Mouse (Mus musculus): ENCODE measurements around the gene Gstm7. TPM values are rescaled to one million over a fixed set of nuclear protein-coding genes. Genes with fewer than 3 reads are reported as not detected.

Gene Gstm7
- polyA plus RNA-seq, 1 experiment from 2014 or later: 71.9 TPM

DNA sequence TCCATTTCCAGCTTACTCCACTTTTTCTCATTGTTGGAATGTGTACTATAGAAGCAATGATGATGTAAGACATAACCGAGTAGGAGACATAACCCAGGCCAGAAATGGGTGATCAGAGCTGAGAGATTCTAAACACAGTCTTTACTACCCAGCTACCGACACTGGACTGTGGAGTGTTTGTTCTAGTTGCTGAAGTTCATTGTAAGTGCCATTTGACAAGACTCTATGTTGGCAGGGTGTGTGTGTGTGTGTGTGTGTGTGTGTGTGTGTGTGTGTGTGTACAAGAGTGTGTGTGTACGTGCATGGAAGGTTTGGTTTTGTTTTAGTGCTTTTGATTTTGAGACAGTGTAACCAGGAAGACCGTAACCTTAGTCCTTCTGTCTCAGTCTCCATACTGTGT is 1.9 kb downstream of the Gstm7 start:
- Histone ChIP-seq H3K27me3 (no peaks in the 10 kb centered on the region), H3K4me2 (replicated peaks) (no peak overlapping the region), H3K4me3 (no peak overlapping the region), H3K4me1 (peaks cover 23% of the 10 kb centered on the region), H3K9ac (no peak overlapping the region), H3K9me3 (replicated peaks) (no peaks in the 10 kb centered on the region), H3K36me3 (no peaks in the 10 kb centered on the region), H3K27ac (no peak overlapping the region)
- ATAC-seq (ENCODE audit: low FRiP score): no peak
- WGBS: 89% methylated on average over 4 of the region's 4 CpGs

DNA sequence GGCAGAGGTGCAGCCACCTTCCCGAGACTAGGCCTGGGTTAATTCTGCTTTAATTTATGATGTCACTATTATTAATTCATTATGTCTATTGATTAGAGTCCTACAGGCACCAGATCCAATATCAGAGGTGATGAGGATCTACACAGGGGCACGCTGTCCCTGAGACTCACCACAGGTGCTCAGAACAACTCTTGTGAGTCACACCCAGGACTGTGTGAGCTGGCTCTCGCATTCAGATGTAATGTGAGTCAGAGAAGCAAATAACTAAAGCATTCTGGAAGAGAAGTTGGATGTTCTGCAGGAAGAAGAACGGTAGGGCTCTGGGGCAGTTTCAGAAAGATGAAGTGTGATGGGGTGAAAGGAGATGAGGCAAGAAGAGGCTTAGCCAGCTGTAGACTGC is 2.4 kb downstream of the Gstm7 start:
- H3K9me3 ChIP-seq (replicated peaks): no peaks in the 10 kb centered on the region
- no peaks in the 10 kb centered on the region for H3K36me3 ChIP-seq
- ATAC-seq (ENCODE audit: low FRiP score): no peak
- H3K4me3 ChIP-seq: no peak overlapping the region
- H3K4me1 ChIP-seq: peaks cover 23% of the 10 kb centered on the region
- WGBS: 85% methylated on average over 4 of the region's 4 CpGs
- H3K4me2 ChIP-seq (replicated peaks): no peak overlapping the region
- H3K27ac ChIP-seq: no peak overlapping the region
- H3K9ac ChIP-seq: no peak overlapping the region
- no peaks in the 10 kb centered on the region for H3K27me3 ChIP-seq

DNA sequence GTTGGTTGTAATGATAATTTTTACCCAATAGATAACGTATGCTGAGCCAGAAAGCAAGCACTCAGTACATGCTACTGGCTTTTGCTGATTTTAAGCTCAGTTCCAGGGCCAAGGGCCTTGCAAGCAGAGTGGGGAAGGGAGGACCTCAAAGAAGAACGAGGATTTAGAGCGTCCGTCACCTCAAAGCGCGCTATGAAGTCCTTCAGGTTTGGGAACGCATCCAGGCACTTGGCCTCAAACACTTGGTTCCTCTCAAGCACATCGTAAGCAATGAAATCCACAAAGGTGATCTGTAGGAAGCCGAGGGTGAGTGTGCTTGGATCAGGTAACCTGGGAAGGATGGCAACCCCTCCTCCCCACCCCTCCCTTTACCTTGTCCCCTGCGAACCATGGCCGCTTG is 2.9 kb downstream of the Gstm7 start:
- Histone ChIP-seq H3K9ac (no peak overlapping the region), H3K4me1 (peaks cover 23% of the 10 kb centered on the region), H3K4me2 (replicated peaks) (no peak overlapping the region), H3K27me3 (no peaks in the 10 kb centered on the region), H3K9me3 (replicated peaks) (no peaks in the 10 kb centered on the region), H3K36me3 (no peaks in the 10 kb centered on the region), H3K27ac (no peak overlapping the region), H3K4me3 (no peak overlapping the region)
- ATAC-seq (ENCODE audit: low FRiP score): no peak
- WGBS: 89% methylated on average over 11 of the region's 11 CpGs

DNA sequence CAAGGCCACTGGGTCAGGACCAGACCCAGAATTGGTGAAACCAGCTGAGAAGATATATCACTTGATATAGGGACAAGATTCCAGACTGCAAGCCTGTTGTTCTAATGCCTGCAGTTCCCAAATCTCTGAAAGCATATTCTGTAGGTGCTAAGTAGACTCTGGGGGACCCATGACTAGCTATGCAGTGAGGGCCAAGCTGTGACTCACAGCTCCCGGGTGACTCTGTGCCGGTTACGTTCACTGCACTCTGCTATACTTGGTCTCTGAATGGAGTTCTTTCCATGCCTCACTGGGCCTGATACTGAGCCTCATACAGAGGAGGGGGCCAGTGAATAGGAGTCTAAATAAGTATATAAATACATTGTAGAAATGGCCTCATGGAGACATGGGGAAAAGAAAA is 3.8 kb downstream of the Gstm7 start:
- Histone ChIP-seq H3K4me1 (peaks cover 23% of the 10 kb centered on the region), H3K9me3 (replicated peaks) (no peaks in the 10 kb centered on the region), H3K36me3 (no peaks in the 10 kb centered on the region), H3K4me3 (no peak overlapping the region), H3K27ac (no peak overlapping the region), H3K9ac (no peak overlapping the region), H3K4me2 (replicated peaks) (no peak overlapping the region), H3K27me3 (no peaks in the 10 kb centered on the region)
- ATAC-seq (ENCODE audit: low FRiP score): no peak
- WGBS: 69% methylated on average over 3 of the region's 3 CpGs

DNA sequence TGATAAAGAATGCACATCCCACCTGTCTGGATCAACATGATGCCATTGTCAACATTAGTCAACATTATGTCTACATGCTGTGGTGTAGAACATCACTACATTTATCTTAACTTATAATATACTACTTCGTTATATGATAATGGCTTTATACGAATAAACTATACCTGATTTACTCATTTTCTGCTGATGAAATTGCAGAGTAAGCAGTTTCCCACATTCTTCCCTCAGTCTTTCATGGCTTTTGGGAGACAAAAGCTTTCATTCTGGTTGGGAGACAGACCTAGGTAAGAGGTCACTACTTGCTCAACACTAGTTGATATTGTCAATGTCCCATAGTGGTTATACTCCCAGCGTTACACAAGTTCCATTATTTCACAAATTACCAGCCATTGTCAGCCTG is 6.3 kb downstream of the Gstm7 start:
- Histone ChIP-seq H3K36me3 (no peaks in the 10 kb centered on the region), H3K4me2 (replicated peaks) (no peak overlapping the region), H3K4me1 (peaks cover 8% of the 10 kb centered on the region), H3K9ac (no peak overlapping the region), H3K9me3 (replicated peaks) (no peaks in the 10 kb centered on the region), H3K27ac (no peak overlapping the region), H3K27me3 (no peaks in the 10 kb centered on the region), H3K4me3 (no peak overlapping the region)
- ATAC-seq (ENCODE audit: low FRiP score): no peak
- WGBS: 93% methylated on average over 3 of the region's 3 CpGs

DNA sequence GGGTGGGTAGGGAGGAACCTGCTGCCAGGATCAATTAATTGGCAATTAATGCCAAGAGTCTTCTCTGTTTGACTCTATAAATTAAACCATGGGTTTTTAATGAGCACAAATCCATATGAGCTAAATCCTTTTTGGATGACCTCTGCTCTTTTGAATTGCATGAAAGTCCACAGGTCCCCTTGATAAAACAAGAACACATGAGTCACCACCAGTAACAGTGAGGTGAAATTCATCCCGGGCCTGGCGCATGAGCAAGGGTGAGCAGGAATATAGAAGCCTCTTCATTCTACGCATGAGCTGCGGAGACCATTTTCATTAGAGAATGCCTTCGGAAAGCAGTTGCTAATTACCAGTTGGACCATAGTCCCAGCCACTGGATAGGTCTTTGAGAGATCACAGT is 11.3 kb downstream of the Gstm7 start:
- H3K27ac ChIP-seq: no peak overlapping the region
- no peak overlapping the region for H3K9ac ChIP-seq
- H3K4me2 ChIP-seq (replicated peaks): no peak overlapping the region
- H3K4me3 ChIP-seq: no peak overlapping the region
- H3K27me3 ChIP-seq: no peaks in the 10 kb centered on the region
- no peaks in the 10 kb centered on the region for H3K36me3 ChIP-seq
- no peak for ATAC-seq (ENCODE audit: low FRiP score)
- H3K9me3 ChIP-seq (replicated peaks): no peaks in the 10 kb centered on the region
- no peaks in the 10 kb centered on the region for H3K4me1 ChIP-seq
- WGBS: 91% methylated on average over 5 of the region's 5 CpGs

DNA sequence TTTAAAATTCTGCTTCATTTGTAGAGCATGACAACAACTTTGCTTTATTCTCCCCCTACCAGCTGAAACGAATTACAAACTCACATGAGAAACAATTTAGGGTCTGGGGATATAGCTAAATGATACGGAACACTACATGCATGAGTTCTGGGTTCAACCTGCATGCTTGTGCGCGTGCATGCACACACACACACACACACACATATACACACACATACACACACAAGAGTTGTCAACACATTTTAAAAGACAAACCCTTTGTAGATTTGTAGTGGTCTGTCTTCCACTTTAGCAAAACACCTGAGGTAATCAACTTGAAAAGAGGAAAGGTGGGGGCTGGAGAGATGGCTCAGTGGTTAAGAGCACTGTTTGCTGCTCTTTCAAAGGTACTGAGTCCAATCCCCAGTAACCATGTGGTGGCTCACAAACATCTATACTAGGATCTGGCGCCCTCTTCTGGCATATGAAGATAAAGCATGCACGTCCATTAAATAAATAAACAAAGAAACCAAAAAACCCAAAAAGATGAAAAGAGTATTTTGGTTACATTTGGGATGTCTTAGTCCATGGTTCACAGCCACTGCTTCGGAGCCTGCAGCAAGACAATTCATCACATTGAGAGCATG is 13.7 kb downstream of the Gstm7 start:
- Histone ChIP-seq H3K4me2 (replicated peaks) (no peak overlapping the region), H3K4me3 (no peak overlapping the region), H3K9me3 (replicated peaks) (no peaks in the 10 kb centered on the region), H3K27ac (no peak overlapping the region), H3K27me3 (no peaks in the 10 kb centered on the region), H3K36me3 (no peaks in the 10 kb centered on the region), H3K4me1 (no peaks in the 10 kb centered on the region), H3K9ac (no peak overlapping the region)
- WGBS: 60% methylated on average over 7 of the region's 7 CpGs
- ATAC-seq (ENCODE audit: low FRiP score): no peak

DNA sequence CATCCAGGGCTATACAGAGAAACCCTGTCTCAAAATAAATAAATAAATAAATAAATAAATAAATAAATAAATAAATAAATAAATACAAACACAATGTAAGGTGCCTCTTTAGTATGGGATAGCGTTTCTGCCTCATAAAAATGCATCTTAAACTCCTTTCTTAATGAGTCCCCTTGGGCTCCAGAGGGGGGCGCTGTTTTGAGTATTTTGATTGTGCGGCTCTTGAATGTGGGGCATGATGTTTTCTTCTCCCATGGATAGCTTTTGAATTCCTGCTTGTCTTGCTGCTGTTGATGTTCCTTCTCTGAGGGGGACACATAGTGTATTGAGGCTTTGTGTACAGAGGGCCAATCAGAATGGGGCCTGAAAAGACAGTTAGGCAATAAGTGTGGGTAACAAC is 14.5 kb downstream of the Gstm7 start:
- no peak overlapping the region for H3K4me2 ChIP-seq (replicated peaks)
- no peaks in the 10 kb centered on the region for H3K27me3 ChIP-seq
- no peaks in the 10 kb centered on the region for H3K4me1 ChIP-seq
- no peaks in the 10 kb centered on the region for H3K9me3 ChIP-seq (replicated peaks)
- 85% methylated on average over 3 of the region's 3 CpGs for WGBS
- no peaks in the 10 kb centered on the region for H3K36me3 ChIP-seq
- H3K4me3 ChIP-seq: no peak overlapping the region
- H3K27ac ChIP-seq: no peak overlapping the region
- no peak overlapping the region for H3K9ac ChIP-seq
- no peak for ATAC-seq (ENCODE audit: low FRiP score)

DNA sequence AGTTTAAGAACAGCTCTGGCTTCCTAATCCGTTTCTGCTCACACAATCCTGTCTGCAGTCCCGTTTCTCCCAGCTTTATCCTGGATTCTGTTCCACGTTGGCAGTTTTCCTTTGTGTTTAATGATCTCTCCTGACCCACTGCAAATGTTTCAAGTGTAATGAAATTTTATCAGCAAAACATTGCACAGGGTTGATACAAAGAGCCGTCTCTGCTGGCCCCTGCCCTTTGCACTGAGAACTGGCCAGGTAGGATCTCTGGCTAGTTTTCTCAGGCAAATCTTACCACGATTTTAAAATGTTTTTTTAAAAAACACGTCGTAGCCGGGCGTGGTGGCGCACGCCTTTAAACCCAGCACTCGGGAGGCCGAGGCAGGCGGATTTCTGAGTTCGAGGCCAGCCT is 14.9 kb downstream of the Gstm7 start:
- no peak overlapping the region for H3K4me2 ChIP-seq (replicated peaks)
- no peaks in the 10 kb centered on the region for H3K36me3 ChIP-seq
- no peaks in the 10 kb centered on the region for H3K4me1 ChIP-seq
- H3K27me3 ChIP-seq: no peaks in the 10 kb centered on the region
- no peak overlapping the region for H3K9ac ChIP-seq
- no peak overlapping the region for H3K27ac ChIP-seq
- WGBS: 88% methylated on average over 15 of the region's 15 CpGs
- no peak for ATAC-seq (ENCODE audit: low FRiP score)
- no peaks in the 10 kb centered on the region for H3K9me3 ChIP-seq (replicated peaks)
- H3K4me3 ChIP-seq: no peak overlapping the region

DNA sequence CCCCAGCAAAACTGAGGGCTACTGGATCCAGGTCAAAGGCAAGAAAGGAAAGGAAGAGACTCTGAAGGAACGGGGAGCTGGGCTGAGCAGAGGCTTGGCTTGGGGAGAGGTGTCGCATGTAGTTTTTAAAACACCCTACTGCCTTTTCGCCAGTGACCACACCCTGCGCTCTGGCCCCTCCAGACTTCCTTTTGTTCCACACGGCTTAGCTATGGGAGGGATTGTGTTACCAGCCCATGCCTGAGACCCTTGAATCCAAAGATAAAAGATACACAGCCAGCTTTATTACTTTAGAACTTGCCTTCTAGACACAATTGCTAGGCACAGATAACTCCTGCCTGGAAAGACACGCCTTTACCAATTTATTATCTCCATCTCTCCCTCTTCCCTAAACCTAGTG is 25.7 kb downstream of the Gstm7 start:
- Histone ChIP-seq H3K36me3 (no peaks in the 10 kb centered on the region), H3K27me3 (no peaks in the 10 kb centered on the region), H3K9me3 (replicated peaks) (no peaks in the 10 kb centered on the region), H3K4me2 (replicated peaks) (no peak overlapping the region), H3K4me3 (no peak overlapping the region), H3K4me1 (no peaks in the 10 kb centered on the region), H3K9ac (no peak overlapping the region), H3K27ac (no peak overlapping the region)
- no peak for ATAC-seq (ENCODE audit: low FRiP score)
- 68% methylated on average over 6 of the region's 6 CpGs for WGBS

DNA sequence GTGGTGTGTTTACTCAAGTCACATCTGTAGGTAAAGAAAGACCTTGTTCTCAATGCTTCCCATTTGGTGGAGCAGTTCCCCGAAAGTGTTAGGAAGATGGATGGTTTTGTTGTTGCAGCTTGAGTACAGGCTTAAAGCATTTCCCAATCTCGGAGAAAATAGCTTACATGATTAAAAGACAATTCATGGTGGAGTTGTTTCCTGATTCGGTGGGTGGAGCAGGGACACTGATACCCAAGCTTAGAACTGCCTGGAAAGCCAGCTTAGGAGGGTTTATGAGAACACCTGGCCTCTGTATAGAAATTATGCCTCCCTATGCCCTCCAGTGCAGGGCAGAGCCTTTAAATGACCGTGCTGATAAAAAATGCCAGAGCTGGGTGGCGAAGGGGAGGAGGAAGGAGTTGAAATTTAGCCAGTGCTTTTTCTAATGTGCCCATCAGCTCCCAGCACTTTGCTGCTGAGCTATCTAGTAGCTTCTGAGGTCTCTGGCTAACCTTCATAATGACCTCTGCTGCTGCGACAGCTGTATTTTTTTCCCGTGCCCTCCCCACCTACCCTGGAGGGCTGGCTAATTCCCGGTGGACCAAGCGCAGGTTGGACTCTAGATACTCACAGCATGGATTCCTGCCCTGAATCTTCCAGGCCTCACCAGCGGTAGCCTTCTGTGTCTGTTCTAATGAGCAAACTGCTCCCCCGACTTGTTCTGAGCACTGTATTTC is 30.5 kb downstream of the Gstm7 start:
- ATAC-seq (ENCODE audit: low FRiP score): no peak
- Histone ChIP-seq H3K9me3 (replicated peaks) (no peaks in the 10 kb centered on the region), H3K27me3 (no peaks in the 10 kb centered on the region), H3K4me2 (replicated peaks) (no peak overlapping the region), H3K27ac (no peak overlapping the region), H3K4me1 (peaks cover 6% of the 10 kb centered on the region), H3K9ac (no peak overlapping the region), H3K36me3 (peaks cover 17% of the 10 kb centered on the region), H3K4me3 (no peak overlapping the region)
- WGBS: 73% methylated on average over 11 of the region's 11 CpGs

DNA sequence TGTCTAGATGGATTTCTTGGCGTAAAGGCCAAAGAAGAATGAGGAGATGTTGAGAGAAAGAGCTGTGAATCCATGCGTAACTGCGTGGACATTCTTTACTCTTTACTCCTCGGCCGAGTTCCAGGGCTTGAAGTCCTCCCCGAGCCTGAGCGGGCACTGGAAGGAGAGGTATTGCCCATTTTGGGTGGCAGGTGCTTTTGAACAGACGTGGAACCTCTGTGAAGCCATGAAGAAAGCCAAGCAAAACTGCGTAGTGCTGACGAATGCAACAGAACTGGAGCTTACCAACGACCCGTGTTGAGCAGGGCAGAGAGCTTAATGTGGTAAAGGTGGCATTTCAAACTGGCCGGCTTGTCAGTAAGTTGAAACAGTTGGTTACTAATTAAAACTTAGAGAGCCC is 32.9 kb downstream of the Gstm7 start:
- no peak for ATAC-seq (ENCODE audit: low FRiP score)
- Histone ChIP-seq H3K9me3 (replicated peaks) (no peaks in the 10 kb centered on the region), H3K9ac (no peak overlapping the region), H3K27me3 (no peaks in the 10 kb centered on the region), H3K4me3 (no peak overlapping the region), H3K4me2 (replicated peaks) (no peak overlapping the region), H3K27ac (no peak overlapping the region), H3K36me3 (peaks cover 17% of the 10 kb centered on the region), H3K4me1 (peaks cover 10% of the 10 kb centered on the region)
- WGBS: 94% methylated on average over 13 of the region's 13 CpGs

Data from hindbrain, embryonic 12.5 days (tissue).